Mouse (Mus musculus): ENCODE data around the gene Usf2.

The Usf2 gene

DNA sequence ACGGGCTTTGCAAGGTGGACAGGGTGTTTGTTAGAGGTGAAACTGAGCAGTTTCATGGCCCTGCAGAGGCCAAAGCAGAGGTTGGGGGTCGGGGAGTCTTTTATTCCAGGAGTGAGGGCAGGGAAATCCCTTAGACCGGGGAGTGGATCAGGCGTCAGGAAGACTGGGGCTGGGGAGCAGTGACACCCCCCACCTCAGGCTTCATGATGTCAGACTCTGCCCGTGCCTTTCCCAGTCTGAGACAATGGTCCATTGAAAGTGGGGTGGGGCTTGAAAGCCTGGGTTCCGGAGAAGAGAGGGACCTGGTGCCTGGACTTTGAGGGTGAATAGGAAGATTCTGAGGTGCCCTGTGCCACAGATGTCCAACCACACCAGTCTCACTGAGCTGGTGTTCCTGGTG lies 39.9 kb downstream of the Usf2 start:
- H3K9me3 ChIP-seq (ENCODE audit: low read length): no peaks in the 10 kb centered on the region
- peaks cover 44% of the 10 kb centered on the region for H3K4me1 ChIP-seq (replicated peaks; ENCODE audit: low read depth, low read length)
- H3K27me3 ChIP-seq (ENCODE audit: insufficient read depth, low read length): no peaks in the 10 kb centered on the region; the same call in 1 of the 2 replicates
- peak overlapping the region; percentile 41 for H3K4me3 ChIP-seq (replicated peaks; ENCODE audit: low read length)
- TF ChIP-seq POU5F1 (IDR thresholded peaks at IDR 0.05; ENCODE audit: borderline replicate concordance, low read length) (no peak), NANOG (IDR thresholded peaks at IDR 0.05; ENCODE audit: borderline replicate concordance, low read length) (no peak), CTCF (conservative IDR thresholded peaks at IDR 0.05; ENCODE audit: low read length) (no peak)
- H3K36me3 ChIP-seq (ENCODE audit: insufficient read depth, low read length): no peaks in the 10 kb centered on the region

DNA sequence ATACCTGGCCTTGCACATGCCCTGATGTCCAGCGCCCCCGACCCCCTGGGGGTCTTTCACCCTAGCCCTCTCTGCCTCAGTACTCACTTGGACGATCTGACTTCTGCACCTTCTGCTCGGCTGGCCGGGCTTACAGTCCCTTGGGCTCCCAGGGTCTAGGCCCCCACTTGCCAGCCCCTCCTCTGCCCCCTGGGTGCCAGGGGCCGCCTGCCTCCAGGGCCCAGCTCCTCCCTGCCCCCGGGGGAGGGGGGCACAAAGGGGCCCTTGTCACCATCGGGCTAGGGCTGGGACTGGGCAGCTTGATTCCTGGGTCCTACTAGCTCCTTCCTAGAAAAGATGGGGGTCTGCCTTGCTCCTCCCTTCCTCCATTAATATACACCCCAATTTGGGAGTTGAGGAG lies 41.9 kb downstream of the Usf2 start, which contains the start of gene Mag:
Mag (minus strand) TSS at position 142 of the 400 bp plus-strand sequence.
- Histone ChIP-seq H3K36me3 (ENCODE audit: insufficient read depth, low read length) (no peaks in the 10 kb centered on the region), H3K27me3 (ENCODE audit: insufficient read depth, low read length) (peaks cover 4% of the 10 kb centered on the region; the same call in 1 of the 2 replicates), H3K4me3 (replicated peaks; ENCODE audit: low read length) (no peak within 1 kb of the TSS), H3K9me3 (ENCODE audit: low read length) (no peaks in the 10 kb centered on the region), H3K4me1 (replicated peaks; ENCODE audit: low read depth, low read length) (peaks cover 42% of the 10 kb centered on the region)
- no peak for TF ChIP-seq NANOG (IDR thresholded peaks at IDR 0.05; ENCODE audit: borderline replicate concordance, low read length)
- no peak for TF ChIP-seq POU5F1 (IDR thresholded peaks at IDR 0.05; ENCODE audit: borderline replicate concordance, low read length)
- no peak for TF ChIP-seq CTCF (conservative IDR thresholded peaks at IDR 0.05; ENCODE audit: low read length)

DNA sequence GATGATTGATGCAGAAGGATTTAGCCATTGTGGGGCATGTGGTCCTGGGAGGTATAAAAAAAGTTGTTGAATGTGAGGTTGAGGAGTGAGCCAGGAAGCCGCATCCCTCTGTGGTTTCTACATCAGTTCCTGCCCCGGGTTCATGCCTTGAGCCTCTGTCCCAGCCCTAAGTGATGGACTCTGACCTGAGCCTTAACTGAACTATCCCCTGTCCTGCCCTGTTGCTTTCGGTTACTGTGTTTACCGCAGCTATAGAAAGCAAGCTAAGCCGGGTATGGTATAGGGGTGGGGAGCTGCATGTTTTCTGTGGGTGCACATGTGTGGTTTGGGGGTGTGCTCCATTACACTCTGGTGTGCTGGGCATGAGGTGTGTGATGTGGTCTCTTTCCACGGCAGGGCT lies 46.8 kb downstream of the Usf2 start:
- Histone ChIP-seq H3K4me1 (replicated peaks; ENCODE audit: low read depth, low read length) (peaks cover 22% of the 10 kb centered on the region), H3K4me3 (replicated peaks; ENCODE audit: low read length) (no peak overlapping the region), H3K9me3 (ENCODE audit: low read length) (no peaks in the 10 kb centered on the region; the same call in 1 of the 2 replicates), H3K36me3 (ENCODE audit: insufficient read depth, low read length) (no peaks in the 10 kb centered on the region), H3K27me3 (ENCODE audit: insufficient read depth, low read length) (peaks cover 25% of the 10 kb centered on the region)
- TF ChIP-seq CTCF (conservative IDR thresholded peaks at IDR 0.05; ENCODE audit: low read length) (no peak), NANOG (IDR thresholded peaks at IDR 0.05; ENCODE audit: borderline replicate concordance, low read length) (no peak), POU5F1 (IDR thresholded peaks at IDR 0.05; ENCODE audit: borderline replicate concordance, low read length) (no peak)

DNA sequence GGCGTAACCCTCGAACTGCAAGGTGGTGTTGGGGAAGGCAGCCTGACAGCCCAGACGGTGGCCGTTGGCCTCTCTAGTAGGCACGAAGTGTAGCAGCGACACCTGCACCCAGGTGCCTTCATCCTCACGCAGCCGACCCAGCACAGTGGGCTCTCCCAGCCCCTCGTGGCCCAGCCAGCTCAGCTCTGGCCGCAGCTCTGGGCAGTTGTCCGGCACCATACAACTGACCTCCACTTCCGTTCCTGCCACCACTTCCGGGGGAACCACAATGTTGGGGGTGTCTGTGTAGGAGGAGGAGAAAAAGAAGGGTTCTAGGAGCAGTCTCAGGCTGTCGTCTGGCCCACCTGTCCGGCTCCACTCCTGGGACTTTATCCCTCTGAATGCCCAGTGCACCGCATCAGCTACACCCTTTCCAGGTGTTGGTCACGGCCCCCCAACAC lies 47.6 kb downstream of the Usf2 start:
- H3K4me1 ChIP-seq (replicated peaks; ENCODE audit: low read depth, low read length): peaks cover 18% of the 10 kb centered on the region
- no peaks in the 10 kb centered on the region; the same call in 1 of the 2 replicates for H3K9me3 ChIP-seq (ENCODE audit: low read length)
- peak overlapping the region; percentile 65 for H3K4me3 ChIP-seq (replicated peaks; ENCODE audit: low read length)
- TF ChIP-seq CTCF (conservative IDR thresholded peaks at IDR 0.05; ENCODE audit: low read length) (no peak), NANOG (IDR thresholded peaks at IDR 0.05; ENCODE audit: borderline replicate concordance, low read length) (no peak), POU5F1 (IDR thresholded peaks at IDR 0.05; ENCODE audit: borderline replicate concordance, low read length) (no peak)
- H3K36me3 ChIP-seq (ENCODE audit: insufficient read depth, low read length): no peaks in the 10 kb centered on the region
- H3K27me3 ChIP-seq (ENCODE audit: insufficient read depth, low read length): peaks cover 25% of the 10 kb centered on the region

DNA sequence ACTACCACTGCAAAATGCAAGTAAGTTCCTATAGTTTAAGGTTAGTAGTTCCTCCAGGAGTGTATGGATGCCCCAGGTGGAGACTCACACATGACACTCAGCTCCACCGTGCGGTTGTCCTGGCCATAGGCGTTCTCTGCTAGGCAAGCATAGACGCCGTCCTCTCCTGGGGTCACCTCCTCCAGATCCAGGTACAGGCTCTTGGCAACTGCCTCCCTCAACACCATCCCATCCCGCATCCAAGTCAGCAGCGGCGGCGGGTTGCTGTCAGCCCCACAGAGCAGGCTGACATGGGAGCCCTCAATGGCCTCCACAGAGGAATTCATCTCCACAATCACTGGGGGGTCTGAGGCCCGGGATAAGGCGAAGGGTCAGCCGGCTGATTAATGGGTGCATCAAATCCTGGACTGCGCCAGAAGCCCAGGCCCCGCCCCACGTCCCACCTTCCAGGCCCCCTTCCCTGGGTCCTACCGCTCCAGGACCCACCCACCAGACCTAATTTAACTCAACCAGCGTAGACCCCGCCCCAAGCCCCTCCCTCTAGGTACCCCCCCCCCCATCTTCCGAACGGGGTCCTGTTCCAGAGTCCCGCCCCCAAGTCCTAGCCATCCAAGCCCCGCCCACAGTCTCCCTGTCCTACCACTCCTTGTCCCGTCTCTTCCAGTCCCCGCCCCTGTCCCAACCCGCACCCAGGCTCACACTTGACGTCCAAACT lies 48.2 kb downstream of the Usf2 start:
- TF ChIP-seq NANOG (IDR thresholded peaks at IDR 0.05; ENCODE audit: borderline replicate concordance, low read length) (no peak), POU5F1 (IDR thresholded peaks at IDR 0.05; ENCODE audit: borderline replicate concordance, low read length) (no peak), CTCF (conservative IDR thresholded peaks at IDR 0.05; ENCODE audit: low read length) (no peak)
- no peaks in the 10 kb centered on the region; the same call in 1 of the 2 replicates for H3K9me3 ChIP-seq (ENCODE audit: low read length)
- peaks cover 16% of the 10 kb centered on the region for H3K4me1 ChIP-seq (replicated peaks; ENCODE audit: low read depth, low read length)
- peaks cover 25% of the 10 kb centered on the region for H3K27me3 ChIP-seq (ENCODE audit: insufficient read depth, low read length)
- peak overlapping the region; percentile 65 for H3K4me3 ChIP-seq (replicated peaks; ENCODE audit: low read length)
- H3K36me3 ChIP-seq (ENCODE audit: insufficient read depth, low read length): no peaks in the 10 kb centered on the region

DNA sequence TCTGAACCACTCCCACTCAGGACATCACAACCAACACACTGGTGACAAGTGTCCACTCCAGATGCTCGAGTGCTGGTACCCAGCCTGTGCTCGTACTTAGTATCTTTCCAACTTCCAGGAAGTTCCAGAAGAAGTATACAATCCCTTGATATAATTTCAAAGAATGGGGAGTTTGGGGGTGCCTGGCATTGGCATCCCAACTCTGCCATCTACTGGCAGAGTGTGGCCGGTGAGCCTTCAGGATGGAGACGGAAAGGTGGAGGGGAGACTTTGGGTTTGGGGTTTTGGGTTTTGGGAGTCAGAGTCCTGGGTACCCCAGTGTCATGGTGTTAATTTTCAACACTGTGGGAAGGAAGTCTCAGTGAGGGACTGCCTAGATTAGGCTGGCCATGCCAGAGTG lies 52.6 kb downstream of the Usf2 start:
- no peak overlapping the region for H3K4me3 ChIP-seq (replicated peaks; ENCODE audit: low read length)
- no peaks in the 10 kb centered on the region; the same call in 1 of the 2 replicates for H3K9me3 ChIP-seq (ENCODE audit: low read length)
- H3K4me1 ChIP-seq (replicated peaks; ENCODE audit: low read depth, low read length): peaks cover 13% of the 10 kb centered on the region
- H3K27me3 ChIP-seq (ENCODE audit: insufficient read depth, low read length): peaks cover 37% of the 10 kb centered on the region
- no peaks in the 10 kb centered on the region for H3K36me3 ChIP-seq (ENCODE audit: insufficient read depth, low read length)
- TF ChIP-seq CTCF (conservative IDR thresholded peaks at IDR 0.05; ENCODE audit: low read length) (peak; percentile 24), NANOG (IDR thresholded peaks at IDR 0.05; ENCODE audit: borderline replicate concordance, low read length) (no peak)
